Mouse (Mus musculus) testis, adult 10 weeks (tissue): ENCODE measurements around the gene 1190002N15Rik. TPM values are rescaled to one million over a fixed set of nuclear protein-coding genes. Genes with fewer than 3 reads are reported as not detected.

Experiments used
- polyA plus RNA-seq: library from polyadenylated mRNA; stranded (reverse); fragments of 350-450 nt; fragmentation: Illumina TruSeq; extraction: RNeasy Lipid Tissue Mini Kit (QIAGEN cat#74804); gene quantifications from one replicate; pipeline ENCODE4 v1.2.3, GENCODE M21; 2014; ENCODE audit warnings: low read depth, low replicate concordance

1190002N15Rik gene
- 10.1 TPM for polyA plus RNA-seq

GRCm38 (mm10) chr9:94537970-94538822 lies at the start of gene 1190002N15Rik:
Gene 1190002N15Rik, minus strand, starts transcription at chr9:94538081.

Other genes starting within 250 kb of the 1190002N15Rik start
- 1.2 TPM for gene Slc9a9, start 131.8 kb upstream of the 1190002N15Rik start, polyA plus RNA-seq